Mouse (Mus musculus): ENCODE data around the gene Apbb2. TPM values are rescaled to one million over a fixed set of nuclear protein-coding genes. Genes with fewer than 3 reads are reported as not detected.

Apbb2 gene
- polyA plus RNA-seq, 1 experiment from 2014 or later: 28.2 TPM

DNA sequence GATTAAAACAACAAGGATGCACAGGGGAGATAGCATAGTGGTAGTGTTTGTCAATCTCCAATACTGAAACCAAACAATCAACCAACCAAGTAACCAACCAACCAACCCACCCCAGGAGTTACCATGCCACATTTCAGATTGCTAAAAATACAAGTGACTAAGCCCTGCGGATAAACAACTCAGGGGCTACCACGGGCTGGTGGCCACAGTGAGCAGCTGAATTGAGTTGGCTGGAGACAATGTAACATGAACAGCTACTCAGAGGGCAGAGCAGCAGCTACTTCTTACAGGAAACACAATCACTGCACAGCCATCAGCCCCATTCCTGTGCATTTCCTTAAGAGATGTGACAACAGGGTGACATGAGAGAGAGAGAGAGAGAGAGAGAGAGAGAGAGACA lies 274.4 kb downstream of the Apbb2 start:
- Histone ChIP-seq H3K4me1 (peaks cover 37% of the 10 kb centered on the region), H3K27ac (no peak overlapping the region), H3K9me3 (no peaks in the 10 kb centered on the region), H3K36me3 (replicated peaks) (no peaks in the 10 kb centered on the region), H3K4me3 (no peak overlapping the region), H3K27me3 (ENCODE audit: poor library complexity, severe bottlenecking) (peaks cover 1% of the 10 kb centered on the region; the same call in 1 of the 2 replicates)
- 74% methylated on average over 2 of the region's 2 CpGs for WGBS
- DNase-seq (ENCODE audit: extremely low spot score, low spot score): no peak

DNA sequence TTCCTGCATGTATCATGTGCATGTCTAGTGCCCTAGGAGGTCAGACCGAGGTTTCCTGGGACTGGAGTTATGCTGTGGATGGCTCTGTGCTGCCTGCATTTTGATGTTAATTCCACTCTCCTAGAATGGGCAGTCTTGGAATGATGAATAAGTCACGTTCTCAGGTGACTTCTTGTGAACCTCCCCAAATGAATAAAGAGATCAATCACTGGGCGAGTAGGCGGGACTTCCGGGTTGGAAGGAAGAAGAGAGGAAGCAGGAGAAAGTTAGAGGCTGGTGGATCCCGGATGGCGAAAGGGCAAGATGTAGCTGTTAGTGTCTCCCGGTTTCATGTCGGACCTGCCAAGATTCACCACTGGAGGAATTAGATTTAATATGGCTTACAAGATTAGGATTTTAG lies 276.3 kb downstream of the Apbb2 start:
- Histone ChIP-seq H3K36me3 (replicated peaks) (no peaks in the 10 kb centered on the region), H3K4me1 (peaks cover 44% of the 10 kb centered on the region), H3K27me3 (ENCODE audit: poor library complexity, severe bottlenecking) (peaks cover 20% of the 10 kb centered on the region), H3K9me3 (no peaks in the 10 kb centered on the region), H3K27ac (no peak overlapping the region), H3K4me3 (no peak overlapping the region)
- no peak for DNase-seq (ENCODE audit: extremely low spot score, low spot score)
- WGBS: 74% methylated on average over 9 of the region's 9 CpGs

DNA sequence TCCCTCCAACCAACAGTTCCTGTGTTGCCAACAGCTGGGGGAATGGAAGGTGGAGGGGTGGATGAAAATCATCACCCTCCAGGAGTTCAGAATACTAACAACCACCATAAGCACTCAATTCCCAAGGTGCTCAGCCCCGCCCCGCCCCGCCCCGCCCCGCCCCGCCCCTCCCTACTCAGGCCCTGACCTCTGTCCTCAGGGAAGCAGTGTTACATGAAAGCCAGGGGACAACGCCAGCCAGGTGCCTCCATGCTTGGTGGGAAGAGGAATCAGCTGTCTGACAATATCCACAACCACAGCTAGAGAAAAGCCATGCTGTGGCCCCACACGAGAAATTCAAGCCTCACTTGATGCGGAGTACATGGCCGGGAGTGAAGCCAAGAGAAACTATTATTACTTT lies 276.7 kb downstream of the Apbb2 start:
- DNase-seq (ENCODE audit: extremely low spot score, low spot score): no peak
- Histone ChIP-seq H3K36me3 (replicated peaks) (no peaks in the 10 kb centered on the region), H3K4me1 (peaks cover 48% of the 10 kb centered on the region), H3K9me3 (no peaks in the 10 kb centered on the region), H3K27ac (no peak overlapping the region), H3K4me3 (no peak overlapping the region), H3K27me3 (ENCODE audit: poor library complexity, severe bottlenecking) (peaks cover 24% of the 10 kb centered on the region)
- WGBS: 48% methylated on average over 10 of the region's 10 CpGs

DNA sequence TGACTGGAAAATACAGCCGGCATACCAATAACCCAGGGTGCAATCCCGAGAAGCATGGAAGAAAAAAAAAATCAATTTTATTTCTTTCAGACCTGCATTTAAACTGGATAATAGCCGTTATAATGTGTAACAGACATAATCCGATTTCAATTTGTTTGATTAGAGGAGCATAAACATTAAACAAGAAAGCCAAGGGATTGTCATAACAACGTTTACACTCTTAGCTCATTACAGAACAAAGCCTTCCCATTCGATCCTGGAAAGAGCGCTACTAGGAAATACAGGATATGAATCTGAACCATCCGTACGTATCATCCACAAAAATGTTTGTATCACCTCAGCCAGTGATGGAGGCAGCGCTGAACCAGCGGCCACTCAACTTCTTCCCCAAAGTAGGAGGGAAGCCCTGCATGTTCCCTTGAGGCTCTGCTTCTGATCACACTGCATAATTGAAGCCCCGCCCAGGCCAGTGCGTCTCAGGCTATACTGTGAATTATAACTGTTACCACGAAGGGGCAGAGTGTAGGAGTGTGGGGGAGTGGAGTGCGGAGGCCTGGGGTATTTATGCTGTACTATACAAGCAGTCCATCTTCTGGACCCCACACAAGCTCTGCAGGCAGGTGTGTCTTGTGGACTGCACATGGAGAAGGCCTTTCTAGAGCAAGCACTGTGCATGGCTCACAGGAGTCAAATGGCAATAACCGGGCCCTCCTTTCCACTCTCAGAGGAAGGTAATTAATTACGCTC lies 278.1 kb downstream of the Apbb2 start:
- WGBS: 86% methylated on average over 17 of the region's 17 CpGs
- no peaks in the 10 kb centered on the region for H3K9me3 ChIP-seq
- H3K27ac ChIP-seq: no peak overlapping the region
- DNase-seq (ENCODE audit: extremely low spot score, low spot score): no peak
- no peaks in the 10 kb centered on the region for H3K36me3 ChIP-seq (replicated peaks)
- peaks cover 48% of the 10 kb centered on the region for H3K4me1 ChIP-seq
- peaks cover 37% of the 10 kb centered on the region for H3K27me3 ChIP-seq (ENCODE audit: poor library complexity, severe bottlenecking)
- H3K4me3 ChIP-seq: no peak overlapping the region

DNA sequence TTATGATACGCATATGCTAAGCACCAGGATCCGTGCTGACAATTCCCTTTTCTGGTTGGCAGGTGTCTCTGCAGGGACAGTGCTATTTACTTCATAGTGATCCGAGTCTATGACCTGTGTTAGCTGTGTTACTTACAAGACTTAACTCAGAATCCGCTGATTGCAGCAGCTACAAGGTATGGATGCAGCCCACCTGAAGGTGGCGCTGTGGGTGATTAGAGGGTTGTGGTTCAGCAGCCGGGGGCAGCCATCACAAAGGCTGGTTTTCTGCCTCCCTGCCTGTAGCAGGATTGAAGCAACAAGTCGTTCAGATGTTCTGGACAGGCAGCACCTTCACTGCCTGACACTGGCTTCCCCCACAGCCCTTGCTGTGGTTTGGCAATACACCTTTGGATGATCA lies 280.0 kb downstream of the Apbb2 start:
- Histone ChIP-seq H3K27me3 (ENCODE audit: poor library complexity, severe bottlenecking) (peaks cover 39% of the 10 kb centered on the region), H3K36me3 (replicated peaks) (no peaks in the 10 kb centered on the region), H3K4me3 (no peak overlapping the region), H3K27ac (no peak overlapping the region), H3K9me3 (no peaks in the 10 kb centered on the region), H3K4me1 (peaks cover 42% of the 10 kb centered on the region)
- 27% methylated on average over 7 of the region's 7 CpGs for WGBS
- peak; percentile 56 for DNase-seq (ENCODE audit: extremely low spot score, low spot score)

DNA sequence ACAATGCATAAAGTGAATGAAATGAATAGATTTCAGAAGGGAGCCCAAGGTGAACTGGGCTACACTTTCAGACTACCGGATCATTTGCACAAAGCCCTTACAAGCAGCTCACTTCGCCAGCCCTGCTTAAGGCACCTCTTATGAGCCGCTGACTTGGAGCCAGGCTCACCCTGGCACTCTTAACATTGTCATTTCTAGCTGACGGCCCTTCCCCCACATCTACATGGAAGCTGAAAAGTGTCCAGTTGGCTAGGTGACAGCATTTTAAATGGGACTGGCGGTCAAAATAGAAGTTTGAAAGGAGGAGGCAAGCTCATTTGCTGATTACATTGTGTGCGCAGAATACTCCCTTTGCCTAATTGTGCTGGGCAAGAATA lies 280.6 kb downstream of the Apbb2 start:
- DNase-seq (ENCODE audit: extremely low spot score, low spot score): no peak
- WGBS: 24% methylated on average over 6 of the region's 6 CpGs
- H3K27me3 ChIP-seq (ENCODE audit: poor library complexity, severe bottlenecking): peaks cover 39% of the 10 kb centered on the region
- H3K36me3 ChIP-seq (replicated peaks): no peaks in the 10 kb centered on the region
- H3K27ac ChIP-seq: peak overlapping the region; percentile 83
- H3K4me3 ChIP-seq: peak overlapping the region; percentile 63
- no peaks in the 10 kb centered on the region for H3K9me3 ChIP-seq
- H3K4me1 ChIP-seq: peaks cover 42% of the 10 kb centered on the region

DNA sequence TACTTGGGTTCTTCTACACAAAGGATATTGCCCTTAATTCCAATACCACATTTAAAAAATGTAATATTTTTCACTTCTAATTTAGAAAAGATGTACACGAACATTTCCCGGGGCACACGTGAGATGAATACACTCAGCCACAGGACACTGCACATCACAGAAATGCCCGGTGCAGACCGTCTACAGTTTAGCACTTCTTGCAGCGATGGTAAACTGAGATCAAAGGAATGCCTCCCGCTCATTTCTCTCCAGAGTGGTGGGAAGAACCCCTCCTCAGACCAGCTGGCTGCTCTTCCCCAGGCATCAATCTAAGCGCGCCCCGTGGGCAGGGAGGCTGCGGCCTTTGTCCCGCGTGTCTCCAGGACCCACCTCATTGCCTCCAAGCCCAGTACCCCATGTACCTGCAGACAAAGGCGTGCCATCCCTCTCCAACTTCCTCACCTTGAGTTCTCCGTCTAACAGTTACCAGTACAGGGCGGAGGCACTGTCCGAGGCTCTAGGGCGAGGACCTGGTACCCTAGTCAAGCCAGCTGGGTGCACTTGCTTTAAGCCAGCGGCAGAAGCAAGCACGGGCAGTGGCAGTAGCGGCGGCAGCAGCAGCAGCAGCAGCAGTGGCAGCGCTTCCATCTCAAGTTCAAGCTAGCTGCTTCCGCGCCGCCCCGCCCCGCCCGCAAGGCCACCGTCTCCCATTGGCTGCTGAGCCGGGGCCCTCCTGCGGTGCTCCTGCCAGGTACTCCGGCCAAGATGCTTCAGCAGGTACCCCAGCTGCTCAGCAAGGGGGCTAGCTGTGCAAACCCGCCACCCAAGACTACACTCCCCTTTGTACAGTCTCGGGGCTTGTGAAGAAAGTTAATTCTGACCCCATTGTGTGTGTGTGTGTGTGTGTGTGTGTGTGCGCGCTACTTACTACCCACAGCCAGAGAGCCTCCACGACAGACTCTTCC lies 281.3 kb downstream of the Apbb2 start:
- WGBS: 7% methylated on average over 38 of the region's 38 CpGs
- DNase-seq (ENCODE audit: extremely low spot score, low spot score): peak; percentile 75
- Histone ChIP-seq H3K4me1 (peaks cover 41% of the 10 kb centered on the region), H3K4me3 (peak overlapping the region; percentile 63), H3K36me3 (replicated peaks) (no peaks in the 10 kb centered on the region), H3K27me3 (ENCODE audit: poor library complexity, severe bottlenecking) (peaks cover 39% of the 10 kb centered on the region), H3K9me3 (no peaks in the 10 kb centered on the region), H3K27ac (peak overlapping the region; percentile 83)

DNA sequence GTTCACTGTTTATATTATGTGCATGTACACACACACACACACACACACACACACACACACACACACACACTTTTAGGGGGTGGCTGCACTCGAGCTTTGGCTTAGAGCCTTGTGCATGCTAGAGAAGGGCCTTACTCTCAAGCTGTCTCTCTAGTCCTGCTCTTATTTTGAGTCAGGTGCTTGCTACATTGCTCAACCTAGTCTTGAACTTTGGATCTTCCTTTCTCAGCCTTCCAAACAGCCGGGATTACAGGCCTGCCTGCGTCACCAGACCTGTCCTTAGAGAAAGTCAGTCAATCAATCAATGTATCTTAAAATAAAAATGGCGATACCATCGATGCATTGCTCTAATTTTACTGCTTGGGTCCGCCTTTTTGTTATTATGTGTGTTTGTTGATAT lies 287.8 kb downstream of the Apbb2 start:
- DNase-seq (ENCODE audit: extremely low spot score, low spot score): no peak
- H3K9me3 ChIP-seq: no peaks in the 10 kb centered on the region
- no peaks in the 10 kb centered on the region for H3K36me3 ChIP-seq (replicated peaks)
- H3K27me3 ChIP-seq (ENCODE audit: poor library complexity, severe bottlenecking): peaks cover 5% of the 10 kb centered on the region; the same call in 1 of the 2 replicates
- peaks cover 9% of the 10 kb centered on the region for H3K4me1 ChIP-seq
- H3K27ac ChIP-seq: no peak overlapping the region
- 93% methylated on average over 6 of the region's 6 CpGs for WGBS
- no peak overlapping the region for H3K4me3 ChIP-seq

DNA sequence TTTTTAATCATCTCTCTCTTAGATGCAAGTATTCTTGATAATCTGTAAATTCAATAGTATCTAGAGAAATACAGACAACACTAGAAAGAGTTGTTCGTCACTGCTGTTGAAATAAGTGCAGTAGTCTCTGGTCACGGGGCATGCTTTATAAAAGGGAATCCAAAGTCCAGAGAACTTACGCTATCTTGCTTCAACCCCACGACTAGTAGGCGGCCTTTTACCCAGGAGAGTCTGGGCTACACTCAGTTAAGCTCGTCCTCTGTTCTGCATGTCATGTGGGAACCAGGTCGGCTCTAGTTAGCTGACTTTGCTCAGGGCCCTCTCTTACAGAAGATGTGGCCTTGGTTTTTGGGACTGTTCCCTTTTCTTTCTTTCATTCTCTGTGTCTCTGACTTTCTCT lies 289.8 kb downstream of the Apbb2 start:
- H3K27ac ChIP-seq: no peak overlapping the region
- DNase-seq (ENCODE audit: extremely low spot score, low spot score): no peak
- 83% methylated on average over 7 of the region's 7 CpGs for WGBS
- no peaks in the 10 kb centered on the region for H3K36me3 ChIP-seq (replicated peaks)
- no peak overlapping the region for H3K4me3 ChIP-seq
- H3K9me3 ChIP-seq: no peaks in the 10 kb centered on the region
- H3K27me3 ChIP-seq (ENCODE audit: poor library complexity, severe bottlenecking): no peaks in the 10 kb centered on the region
- H3K4me1 ChIP-seq: peaks cover 9% of the 10 kb centered on the region

DNA sequence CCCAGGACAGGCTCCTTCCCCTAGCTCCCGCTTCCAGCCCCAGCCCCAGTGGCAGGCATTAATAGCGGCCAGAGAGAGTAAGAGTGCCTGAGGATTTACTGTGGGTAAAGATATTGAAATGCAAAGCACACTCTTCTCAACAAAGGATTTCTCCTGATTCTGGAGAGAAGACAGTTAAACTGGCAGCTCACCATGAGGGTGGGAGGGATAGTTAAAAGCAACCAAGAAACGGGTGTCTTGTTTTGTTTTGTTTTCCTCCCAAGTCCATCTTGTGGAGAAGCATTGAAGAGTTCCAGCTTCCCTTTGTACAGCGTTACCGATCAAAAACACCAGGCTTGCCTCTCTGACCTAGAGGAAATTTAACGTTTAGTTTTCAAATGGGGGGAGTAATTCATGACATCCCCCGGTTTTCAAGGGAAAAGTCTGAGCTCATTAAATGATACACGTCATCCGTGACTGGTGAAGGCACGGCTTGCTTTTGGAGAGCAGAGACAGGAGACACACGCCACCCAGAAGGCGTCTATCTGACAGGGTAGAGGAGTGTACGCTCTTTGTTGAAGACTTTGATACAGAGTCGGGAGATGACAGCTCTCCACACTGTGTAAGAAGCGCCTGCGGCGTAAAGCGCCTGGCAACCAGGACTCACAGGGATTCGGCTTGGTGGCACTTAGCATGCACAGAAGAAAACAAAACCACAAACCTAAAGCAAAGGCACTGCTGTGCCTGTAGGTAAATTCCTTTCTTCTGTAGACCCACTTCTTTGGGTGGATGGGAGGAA lies 290.4 kb downstream of the Apbb2 start:
- no peak overlapping the region for H3K27ac ChIP-seq

DNA sequence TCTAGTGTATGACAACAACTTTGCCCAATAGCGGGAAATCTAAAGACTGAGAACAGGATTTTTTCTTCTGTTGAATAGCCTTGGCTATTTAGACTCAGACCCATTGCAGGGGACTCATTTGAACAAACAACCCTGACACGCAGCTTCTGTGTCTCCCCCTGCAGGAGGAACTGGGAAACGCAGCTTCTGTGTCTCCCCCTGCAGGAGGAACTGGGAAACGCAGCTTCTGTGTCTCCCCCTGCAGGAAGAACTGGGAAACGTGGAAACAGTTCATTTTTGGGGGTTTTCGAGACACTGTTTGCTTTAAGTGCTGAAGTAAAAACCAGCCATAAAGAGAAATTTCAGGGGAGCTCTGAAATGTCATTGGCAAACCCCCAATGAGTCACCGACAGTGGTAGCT lies 292.2 kb downstream of the Apbb2 start:
- Histone ChIP-seq H3K36me3 (replicated peaks) (no peaks in the 10 kb centered on the region), H3K4me3 (no peak overlapping the region), H3K27ac (no peak overlapping the region), H3K27me3 (ENCODE audit: poor library complexity, severe bottlenecking) (no peaks in the 10 kb centered on the region), H3K4me1 (peaks cover 9% of the 10 kb centered on the region), H3K9me3 (no peaks in the 10 kb centered on the region)
- WGBS: 80% methylated on average over 7 of the region's 7 CpGs
- no peak for DNase-seq (ENCODE audit: extremely low spot score, low spot score)

More for the DNA sequence above, 290.4 kb downstream of the Apbb2 start:
- no peak overlapping the region for H3K4me3 ChIP-seq
- H3K9me3 ChIP-seq: no peaks in the 10 kb centered on the region
- no peak for DNase-seq (ENCODE audit: extremely low spot score, low spot score)
- no peaks in the 10 kb centered on the region for H3K27me3 ChIP-seq (ENCODE audit: poor library complexity, severe bottlenecking)
- H3K36me3 ChIP-seq (replicated peaks): no peaks in the 10 kb centered on the region
- WGBS: 60% methylated on average over 19 of the region's 19 CpGs
- H3K4me1 ChIP-seq: peaks cover 9% of the 10 kb centered on the region

DNA sequence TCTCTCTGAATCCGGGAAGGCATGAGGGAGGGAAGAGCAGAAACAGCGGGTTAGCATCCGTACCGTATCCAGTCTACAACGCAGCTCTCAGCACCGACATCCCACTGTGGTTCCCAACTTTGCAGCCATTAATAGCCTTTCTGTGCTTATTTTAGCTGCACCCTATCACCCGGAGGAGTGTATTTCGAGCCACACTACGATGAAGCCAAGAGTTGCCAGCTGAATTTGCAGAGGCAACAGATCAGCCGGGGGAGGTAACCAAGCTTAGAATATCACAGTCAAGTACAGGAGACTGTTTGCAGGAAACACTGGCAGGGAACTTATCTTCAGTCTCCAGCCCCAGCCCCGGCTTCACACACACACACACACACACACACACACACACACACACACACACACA lies 295.0 kb downstream of the Apbb2 start:
- Histone ChIP-seq H3K4me3 (no peak overlapping the region), H3K4me1 (peaks cover 20% of the 10 kb centered on the region), H3K36me3 (replicated peaks) (no peaks in the 10 kb centered on the region), H3K27ac (no peak overlapping the region), H3K27me3 (ENCODE audit: poor library complexity, severe bottlenecking) (no peaks in the 10 kb centered on the region), H3K9me3 (no peaks in the 10 kb centered on the region)
- DNase-seq (ENCODE audit: extremely low spot score, low spot score): no peak
- WGBS: 89% methylated on average over 10 of the region's 11 CpGs
